Mouse (Mus musculus): ENCODE data around the gene Gpx3. TPM values are rescaled to one million over a fixed set of nuclear protein-coding genes. Genes with fewer than 3 reads are reported as not detected.
"Not testable (repeated sequence)": the region's sequence is repeated elsewhere in the genome, so short reads cannot be mapped to it uniquely, and the experiment has no call there.

The Gpx3 gene
- polyA plus RNA-seq, 1 experiment from 2014 or later = 72.8 TPM

DNA sequence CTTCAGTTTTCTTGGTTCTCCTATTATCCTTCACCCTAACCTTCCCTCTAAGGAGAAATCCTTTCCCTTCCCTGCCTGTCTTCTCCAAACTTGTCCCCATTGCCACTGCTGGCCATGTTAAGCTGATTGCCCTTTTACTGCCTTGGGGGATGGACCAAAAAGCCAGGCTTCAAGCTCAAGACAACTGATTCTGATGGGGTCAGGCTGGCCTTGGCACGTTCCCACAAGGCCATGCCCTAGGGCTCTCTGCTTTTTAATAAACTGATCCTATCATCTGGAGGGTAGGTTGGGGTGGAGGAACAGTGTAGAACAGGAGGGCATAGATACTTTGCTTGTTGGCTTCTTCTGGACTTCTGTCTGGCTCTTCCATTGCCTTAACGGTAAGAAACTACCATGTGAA, 16.8 kb upstream of the Gpx3 start:
- H3K4me3 ChIP-seq = no peak overlapping the region
- no peaks in the 10 kb centered on the region for H3K27me3 ChIP-seq (replicated peaks; ENCODE audit: low read depth, poor library complexity, severe bottlenecking)
- DNase-seq (ENCODE audit: low spot score) = no peak
- H3K9me3 ChIP-seq = no peaks in the 10 kb centered on the region
- H3K27ac ChIP-seq (replicated peaks) = peak overlapping the region; percentile 26; the same call in 1 of the 2 replicates
- peaks cover 24% of the 10 kb centered on the region for H3K4me1 ChIP-seq
- H3K36me3 ChIP-seq (replicated peaks) = no peaks in the 10 kb centered on the region
- 80% methylated on average over 2 of the region's 2 CpGs for WGBS

DNA sequence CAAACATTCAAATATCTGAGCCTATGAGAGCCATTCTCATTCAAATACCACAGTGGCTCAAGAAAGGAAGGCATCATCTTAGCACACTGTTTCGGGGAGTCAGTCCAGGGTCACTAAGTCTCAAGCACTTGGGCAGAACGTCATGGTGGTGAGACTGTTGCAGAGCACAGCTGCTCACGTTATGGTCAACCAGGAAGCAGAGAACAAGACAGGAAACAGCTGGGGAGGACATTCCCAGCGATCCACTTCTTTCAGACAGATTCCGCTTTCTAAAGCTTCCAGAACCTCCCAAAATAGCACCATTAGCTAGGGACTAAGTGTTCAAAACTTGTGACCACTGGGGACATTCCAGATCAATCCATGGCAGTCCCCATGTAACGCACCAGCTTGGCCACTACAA, 14.3 kb upstream of the Gpx3 start:
- H3K9me3 ChIP-seq = no peaks in the 10 kb centered on the region
- H3K27me3 ChIP-seq (replicated peaks; ENCODE audit: low read depth, poor library complexity, severe bottlenecking) = no peaks in the 10 kb centered on the region
- no peaks in the 10 kb centered on the region for H3K36me3 ChIP-seq (replicated peaks)
- H3K4me3 ChIP-seq = no peak overlapping the region
- peaks cover 17% of the 10 kb centered on the region for H3K4me1 ChIP-seq
- no peak for DNase-seq (ENCODE audit: low spot score)
- WGBS = 82% methylated on average over 6 of the region's 6 CpGs
- H3K27ac ChIP-seq (replicated peaks) = no peak overlapping the region

DNA sequence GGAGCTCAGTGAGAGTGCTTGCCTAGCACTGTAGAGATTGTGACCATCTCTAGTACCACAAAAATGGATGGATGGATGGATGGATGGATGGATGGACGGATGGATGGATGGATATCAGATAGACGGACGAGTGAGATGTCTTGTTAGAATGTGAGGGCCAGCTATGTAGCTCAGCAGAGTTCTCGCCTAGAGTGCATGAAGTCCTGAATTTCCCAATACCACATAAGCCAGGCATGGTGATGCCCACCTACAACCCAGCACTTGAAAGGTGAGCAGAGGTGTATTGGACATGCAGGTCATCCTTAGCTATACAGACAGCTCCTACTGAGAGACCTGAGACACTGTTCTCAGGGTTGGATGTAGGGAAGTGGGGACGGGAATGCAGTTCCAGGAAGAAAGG, 10.9 kb upstream of the Gpx3 start:
- no peak for DNase-seq (ENCODE audit: low spot score)
- Histone ChIP-seq H3K4me3 (no peak overlapping the region), H3K4me1 (peaks cover 3% of the 10 kb centered on the region; the same call in 1 of the 2 replicates), H3K36me3 (replicated peaks) (no peaks in the 10 kb centered on the region), H3K9me3 (no peaks in the 10 kb centered on the region), H3K27me3 (replicated peaks; ENCODE audit: low read depth, poor library complexity, severe bottlenecking) (no peaks in the 10 kb centered on the region), H3K27ac (replicated peaks) (no peak overlapping the region)
- 87% methylated on average over 5 of the region's 5 CpGs for WGBS

DNA sequence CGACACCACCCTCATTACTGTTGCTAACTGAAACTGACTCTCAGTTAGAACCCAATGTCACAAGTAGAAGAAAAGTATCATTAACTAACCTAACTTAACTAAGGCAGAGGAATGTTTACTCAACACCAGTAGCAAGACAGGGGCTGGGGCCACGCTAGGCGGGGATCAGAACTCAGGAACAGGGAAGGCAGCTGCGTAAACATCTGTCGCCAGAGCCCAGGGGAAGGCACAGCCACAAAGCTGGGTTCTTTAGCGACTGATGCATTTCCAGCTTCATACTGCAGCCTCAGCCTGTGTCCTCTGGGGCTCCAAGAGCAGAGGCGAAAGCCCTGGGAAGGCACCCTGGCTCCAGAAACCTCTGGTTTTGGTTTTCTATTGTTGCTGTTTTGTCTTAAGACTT, 10.2 kb upstream of the Gpx3 start:
- H3K4me3 ChIP-seq = no peak overlapping the region
- H3K27ac ChIP-seq (replicated peaks) = no peak overlapping the region
- peaks cover 3% of the 10 kb centered on the region; the same call in 1 of the 2 replicates for H3K4me1 ChIP-seq
- no peaks in the 10 kb centered on the region for H3K36me3 ChIP-seq (replicated peaks)
- no peaks in the 10 kb centered on the region for H3K27me3 ChIP-seq (replicated peaks; ENCODE audit: low read depth, poor library complexity, severe bottlenecking)
- 52% methylated on average over 7 of the region's 7 CpGs for WGBS
- DNase-seq (ENCODE audit: low spot score) = no peak
- H3K9me3 ChIP-seq = no peaks in the 10 kb centered on the region

DNA sequence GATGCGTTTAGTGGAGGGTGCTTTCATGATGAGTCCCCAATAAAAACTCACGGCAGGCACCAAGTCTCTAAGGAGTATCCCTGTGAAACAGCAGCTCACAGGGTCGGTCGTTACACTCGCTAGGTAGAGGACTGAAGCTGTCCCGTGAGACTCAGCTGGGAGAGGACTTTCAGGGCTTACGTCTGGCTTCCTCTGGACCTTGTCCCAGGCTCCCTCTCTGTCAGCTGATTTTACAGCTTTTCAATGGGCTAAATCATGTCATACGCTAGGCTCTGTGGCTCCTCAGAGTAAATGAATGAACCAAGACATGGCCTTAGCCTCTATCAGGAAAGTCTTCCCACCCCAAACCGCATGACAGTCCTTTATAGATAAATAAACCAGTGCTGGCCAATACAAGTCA, 7.7 kb upstream of the Gpx3 start:
- H3K4me3 ChIP-seq = no peak overlapping the region
- peaks cover 6% of the 10 kb centered on the region; the same call in 1 of the 2 replicates for H3K4me1 ChIP-seq
- DNase-seq (ENCODE audit: low spot score) = no peak
- WGBS = 73% methylated on average over 9 of the region's 9 CpGs
- no peak overlapping the region for H3K27ac ChIP-seq (replicated peaks)
- no peaks in the 10 kb centered on the region for H3K9me3 ChIP-seq
- no peaks in the 10 kb centered on the region for H3K27me3 ChIP-seq (replicated peaks; ENCODE audit: low read depth, poor library complexity, severe bottlenecking)
- no peaks in the 10 kb centered on the region for H3K36me3 ChIP-seq (replicated peaks)

DNA sequence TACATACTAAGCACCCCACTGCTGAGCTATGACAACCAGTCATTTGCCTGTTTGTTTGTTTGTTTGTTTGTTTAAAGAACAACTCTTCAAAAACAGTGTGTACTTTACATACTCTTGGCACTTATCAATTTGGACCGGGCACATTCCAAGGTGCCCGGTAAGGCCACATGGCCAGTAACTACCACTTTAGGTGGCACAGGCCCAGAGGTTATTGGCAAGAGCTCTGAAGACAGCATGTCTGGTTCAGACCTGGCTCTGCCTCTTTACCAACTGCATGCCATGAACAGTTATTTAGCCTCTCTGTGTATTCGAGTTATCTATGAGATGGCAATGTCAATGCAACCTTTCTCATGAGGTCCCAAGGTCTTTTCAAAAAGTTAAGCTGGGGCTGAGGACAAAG, 5.6 kb upstream of the Gpx3 start:
- not testable (repeated sequence) for DNase-seq (ENCODE audit: low spot score); H3K4me1 ChIP-seq; H3K4me3 ChIP-seq; H3K27ac ChIP-seq (replicated peaks); H3K36me3 ChIP-seq (replicated peaks); H3K9me3 ChIP-seq; H3K27me3 ChIP-seq (replicated peaks; ENCODE audit: low read depth, poor library complexity, severe bottlenecking)
- 90% methylated on average over 3 of the region's 3 CpGs for WGBS

DNA sequence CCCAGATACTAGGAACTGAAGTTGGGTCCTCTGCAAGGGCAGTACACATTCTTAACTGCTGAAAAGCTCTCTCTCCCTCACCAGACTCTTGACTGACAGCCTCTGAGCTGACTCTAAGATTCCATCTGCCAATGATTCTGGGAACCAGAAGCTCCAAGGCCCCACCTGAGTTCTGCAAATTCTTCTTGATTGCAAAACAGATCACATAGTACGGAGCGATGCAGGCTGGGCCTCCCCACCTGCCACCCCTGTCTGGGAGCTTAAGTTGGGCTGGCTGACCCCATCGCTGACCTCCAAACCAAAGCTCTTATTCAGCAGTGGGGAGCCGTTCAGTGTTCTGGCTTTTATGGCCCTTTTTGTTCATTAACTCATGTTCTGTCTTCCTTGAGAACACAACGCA, 4.8 kb upstream of the Gpx3 start:
- Histone ChIP-seq H3K9me3 (no peaks in the 10 kb centered on the region), H3K36me3 (replicated peaks) (no peaks in the 10 kb centered on the region), H3K4me1 (peaks cover 6% of the 10 kb centered on the region), H3K4me3 (no peak overlapping the region), H3K27ac (replicated peaks) (no peak overlapping the region), H3K27me3 (replicated peaks; ENCODE audit: low read depth, poor library complexity, severe bottlenecking) (no peaks in the 10 kb centered on the region; the same call in 1 of the 2 replicates)
- no peak for DNase-seq (ENCODE audit: low spot score)
- WGBS = 67% methylated on average over 5 of the region's 5 CpGs

DNA sequence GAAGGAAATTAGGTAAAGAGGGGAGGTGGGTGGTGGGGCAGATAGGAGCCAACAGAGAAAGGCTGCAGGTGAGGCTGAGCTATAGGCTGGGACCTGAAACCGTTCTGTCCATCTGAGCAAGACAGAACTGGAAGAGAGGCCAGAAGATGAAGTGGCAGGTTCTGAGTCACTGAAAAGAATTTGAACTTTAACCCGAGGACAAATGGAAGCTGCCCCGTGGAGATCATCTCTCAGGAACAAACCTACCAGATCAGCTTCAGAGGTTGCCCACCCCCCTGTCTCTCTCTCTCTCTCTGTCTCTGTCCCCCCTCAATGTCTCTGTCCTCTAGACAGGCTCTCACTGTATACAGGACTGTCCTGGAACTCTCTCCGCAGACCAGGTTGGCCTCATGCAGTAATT, 2.6 kb upstream of the Gpx3 start:
- H3K27me3 ChIP-seq (replicated peaks; ENCODE audit: low read depth, poor library complexity, severe bottlenecking) = peaks cover 9% of the 10 kb centered on the region; the same call in 1 of the 2 replicates
- no peaks in the 10 kb centered on the region for H3K9me3 ChIP-seq
- no peak for DNase-seq (ENCODE audit: low spot score)
- peaks cover 28% of the 10 kb centered on the region for H3K4me1 ChIP-seq
- H3K4me3 ChIP-seq = no peak overlapping the region
- no peaks in the 10 kb centered on the region for H3K36me3 ChIP-seq (replicated peaks)
- 75% methylated on average over 4 of the region's 4 CpGs for WGBS
- no peak overlapping the region for H3K27ac ChIP-seq (replicated peaks)

DNA sequence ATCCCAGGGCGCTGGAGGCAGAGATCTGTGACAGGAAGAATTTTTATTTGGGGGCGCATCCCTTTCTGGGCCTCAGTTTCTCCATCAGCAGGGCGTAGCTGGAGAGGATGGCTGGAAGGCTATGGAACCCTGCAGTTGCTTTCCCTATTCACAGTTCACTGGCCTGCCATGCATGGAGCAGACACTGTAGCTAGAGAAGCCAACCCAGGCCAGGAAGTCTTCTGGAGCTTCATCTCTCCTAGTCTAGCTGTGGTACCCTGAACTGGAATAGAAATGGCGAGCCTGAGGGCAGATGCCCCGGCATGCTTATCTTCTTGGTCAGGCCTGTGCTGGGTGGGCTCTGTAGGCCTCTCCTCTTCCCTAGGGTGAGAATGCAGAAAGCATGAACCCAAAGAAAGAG, 1.1 kb downstream of the Gpx3 start:
- H3K4me1 ChIP-seq = peaks cover 28% of the 10 kb centered on the region
- DNase-seq (ENCODE audit: low spot score) = no peak
- 74% methylated on average over 5 of the region's 5 CpGs for WGBS
- H3K36me3 ChIP-seq (replicated peaks) = peaks cover 5% of the 10 kb centered on the region
- peak overlapping the region; percentile 71 for H3K4me3 ChIP-seq
- no peaks in the 10 kb centered on the region for H3K9me3 ChIP-seq
- no peak overlapping the region for H3K27ac ChIP-seq (replicated peaks)
- H3K27me3 ChIP-seq (replicated peaks; ENCODE audit: low read depth, poor library complexity, severe bottlenecking) = peaks cover 9% of the 10 kb centered on the region; the same call in 1 of the 2 replicates

DNA sequence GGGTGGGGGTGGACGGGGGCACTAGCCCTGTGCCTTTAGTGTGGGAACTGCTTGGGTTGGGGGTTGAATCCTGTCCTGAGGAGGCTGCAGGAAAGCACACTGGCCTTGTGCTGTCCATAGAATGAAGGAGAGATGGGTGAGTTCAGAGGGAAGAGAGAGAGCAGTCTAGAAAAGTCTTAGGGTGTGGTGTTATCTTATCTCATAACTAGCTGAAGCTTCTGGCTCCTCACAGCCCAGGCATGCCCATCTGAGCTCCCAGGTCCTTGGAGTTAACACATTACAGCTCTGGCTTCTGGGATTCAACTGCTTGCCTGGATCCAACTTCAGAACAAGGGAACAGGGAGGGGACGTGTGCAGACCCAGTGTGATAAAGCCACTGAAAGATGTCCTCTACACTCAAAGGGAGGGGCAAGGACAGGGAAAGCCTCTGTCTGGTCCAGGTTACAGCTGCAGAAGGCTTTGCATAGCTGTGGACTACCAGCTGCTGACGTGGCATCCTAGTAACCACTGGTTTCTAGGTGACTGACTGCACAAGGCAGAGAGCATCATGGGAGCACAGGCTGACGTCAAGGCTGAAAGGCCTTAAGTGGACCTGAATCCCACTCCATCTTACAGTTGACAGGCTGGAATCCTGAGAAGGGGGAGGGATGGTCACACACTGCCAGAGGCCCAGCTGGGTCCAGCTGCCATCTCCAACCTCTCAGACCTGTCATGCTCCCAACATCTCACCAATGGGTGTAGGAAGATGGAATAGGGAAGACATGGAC, 1.9 kb downstream of the Gpx3 start:
- 60% methylated on average over 4 of the region's 4 CpGs for WGBS
- Histone ChIP-seq H3K9me3 (no peaks in the 10 kb centered on the region), H3K36me3 (replicated peaks) (peaks cover 13% of the 10 kb centered on the region), H3K4me1 (peaks cover 28% of the 10 kb centered on the region), H3K27ac (replicated peaks) (no peak overlapping the region), H3K4me3 (peak overlapping the region; percentile 71), H3K27me3 (replicated peaks; ENCODE audit: low read depth, poor library complexity, severe bottlenecking) (peaks cover 9% of the 10 kb centered on the region; the same call in 1 of the 2 replicates)
- DNase-seq (ENCODE audit: low spot score) = no peak

DNA sequence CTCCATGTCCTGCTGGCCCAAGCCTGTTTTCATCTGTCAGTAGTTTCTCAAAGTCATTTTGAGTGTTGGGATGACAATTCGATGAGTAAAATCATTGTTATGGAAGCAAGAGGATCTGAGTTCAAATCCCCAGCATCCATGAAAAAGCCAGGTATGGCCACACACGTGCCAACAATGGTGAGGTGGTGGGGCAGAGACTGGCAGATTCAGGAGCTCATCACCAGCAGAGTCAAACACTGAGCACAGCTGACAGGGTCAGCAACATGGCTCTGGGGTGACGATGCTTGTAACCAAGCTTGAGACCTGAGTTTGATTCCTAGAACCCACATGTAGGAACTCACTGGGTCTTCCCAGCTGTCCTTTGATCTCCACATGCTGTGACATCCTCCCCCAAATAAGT, 2.8 kb downstream of the Gpx3 start:
- WGBS = 86% methylated on average over 3 of the region's 3 CpGs
- no peak overlapping the region for H3K27ac ChIP-seq (replicated peaks)

DNA sequence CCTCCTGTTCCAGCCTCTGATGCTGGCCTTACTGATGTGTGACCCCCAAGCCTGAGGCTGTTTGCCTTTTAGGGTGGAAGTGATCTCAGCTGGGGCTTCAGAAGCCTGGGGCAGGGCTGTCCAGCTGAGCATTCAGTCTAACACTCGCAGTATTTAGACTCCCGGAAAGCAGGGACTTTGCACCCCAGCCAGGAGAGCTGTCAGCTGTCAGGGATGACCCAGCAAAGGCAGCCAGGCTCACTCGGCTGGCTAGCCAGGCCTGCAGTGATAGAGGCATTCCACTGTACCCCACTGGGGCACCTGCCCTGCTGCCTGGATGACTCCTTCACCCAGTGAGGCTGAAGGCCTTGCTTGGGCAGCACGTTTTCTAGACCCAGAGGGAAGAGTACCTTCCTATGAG, 3.7 kb downstream of the Gpx3 start:
- no peak for DNase-seq (ENCODE audit: low spot score)
- WGBS = 63% methylated on average over 4 of the region's 4 CpGs
- no peaks in the 10 kb centered on the region for H3K9me3 ChIP-seq
- H3K36me3 ChIP-seq (replicated peaks) = peaks cover 31% of the 10 kb centered on the region
- peaks cover 9% of the 10 kb centered on the region; the same call in 1 of the 2 replicates for H3K27me3 ChIP-seq (replicated peaks; ENCODE audit: low read depth, poor library complexity, severe bottlenecking)
- H3K4me1 ChIP-seq = peaks cover 28% of the 10 kb centered on the region
- H3K4me3 ChIP-seq = no peak overlapping the region
- no peak overlapping the region for H3K27ac ChIP-seq (replicated peaks)

More for the DNA sequence above, 2.8 kb downstream of the Gpx3 start:
- H3K4me3 ChIP-seq = no peak overlapping the region
- no peaks in the 10 kb centered on the region for H3K9me3 ChIP-seq
- no peak for DNase-seq (ENCODE audit: low spot score)
- H3K36me3 ChIP-seq (replicated peaks) = peaks cover 22% of the 10 kb centered on the region
- peaks cover 28% of the 10 kb centered on the region for H3K4me1 ChIP-seq
- H3K27me3 ChIP-seq (replicated peaks; ENCODE audit: low read depth, poor library complexity, severe bottlenecking) = peaks cover 9% of the 10 kb centered on the region; the same call in 1 of the 2 replicates

DNA sequence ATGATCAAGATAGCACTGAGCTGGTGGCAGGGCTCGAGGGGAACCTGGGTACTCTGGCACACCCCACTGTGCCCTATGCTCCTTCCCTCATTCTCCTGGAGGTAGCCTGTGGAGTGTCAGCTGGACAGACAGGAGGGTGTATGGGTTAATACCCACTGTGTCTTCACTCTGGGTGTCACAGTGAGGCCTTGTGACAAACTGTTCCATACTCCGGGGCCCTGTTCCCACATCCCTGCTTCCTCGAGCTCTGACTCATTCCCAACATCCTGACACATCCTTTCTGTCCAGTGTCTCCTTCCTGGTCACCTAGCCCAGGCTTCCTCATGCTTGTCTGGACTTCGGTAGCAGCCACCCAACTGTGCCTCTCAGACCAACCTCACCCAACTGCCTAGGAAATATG, 4.2 kb downstream of the Gpx3 start:
- H3K4me3 ChIP-seq = no peak overlapping the region
- peaks cover 36% of the 10 kb centered on the region for H3K36me3 ChIP-seq (replicated peaks)
- DNase-seq (ENCODE audit: low spot score) = no peak
- H3K27ac ChIP-seq (replicated peaks) = no peak overlapping the region
- no peaks in the 10 kb centered on the region for H3K9me3 ChIP-seq
- peaks cover 9% of the 10 kb centered on the region; the same call in 1 of the 2 replicates for H3K27me3 ChIP-seq (replicated peaks; ENCODE audit: low read depth, poor library complexity, severe bottlenecking)
- whole genome bisulfite sequencing = 82% methylated on average over 4 of the region's 4 CpGs
- peaks cover 28% of the 10 kb centered on the region for H3K4me1 ChIP-seq

Data from embryonic facial prominence, embryonic 10.5 days (tissue).